Mouse (Mus musculus): ENCODE data around the gene Iqcd. TPM values are rescaled to one million over a fixed set of nuclear protein-coding genes. Genes with fewer than 3 reads are reported as not detected.

Iqcd gene
- polyA plus RNA-seq, 1 experiment = 0.91 TPM

- H3ac ChIP-seq (ENCODE audit: control insufficient read depth, insufficient read length) = no peak overlapping the region
- TF ChIP-seq USF1 (IDR thresholded peaks at IDR 0.05; ENCODE audit: low read depth) = no peak
- no peak for TF ChIP-seq TCF3 (IDR thresholded peaks at IDR 0.05; ENCODE audit: insufficient read length, low read depth)
- no peak for TF ChIP-seq E2F4 (IDR thresholded peaks at IDR 0.05; ENCODE audit: insufficient read depth)
- peak overlapping the region; percentile 87 for H3K4me2 ChIP-seq (ENCODE audit: low read depth)
- peaks cover 48% of the 10 kb centered on the region for H3K79me2 ChIP-seq (ENCODE audit: control insufficient read depth, insufficient read depth)
- H3K27me3 ChIP-seq (ENCODE audit: control insufficient read depth, insufficient read depth, insufficient read length) = no peaks in the 10 kb centered on the region
- H3K36me3 ChIP-seq (ENCODE audit: control insufficient read depth, insufficient read depth) = peaks cover 38% of the 10 kb centered on the region
- peak overlapping the region; percentile 77 for H3K4me3 ChIP-seq
Observed at GRCm38 (mm10) chr5:120558041-120558440, 30.8 kb upstream of the Iqcd start.

- no peaks in the 10 kb centered on the region for H3K27me3 ChIP-seq (ENCODE audit: control insufficient read depth, insufficient read depth, insufficient read length)
- peak overlapping the region; percentile 87 for H3K4me2 ChIP-seq (ENCODE audit: low read depth)
- peak overlapping the region; percentile 24 for H3ac ChIP-seq (ENCODE audit: control insufficient read depth, insufficient read length)
- peaks cover 35% of the 10 kb centered on the region for H3K36me3 ChIP-seq (ENCODE audit: control insufficient read depth, insufficient read depth)
- H3K79me2 ChIP-seq (ENCODE audit: control insufficient read depth, insufficient read depth) = peaks cover 48% of the 10 kb centered on the region
- TF ChIP-seq E2F4 (IDR thresholded peaks at IDR 0.05; ENCODE audit: insufficient read depth) (no peak), USF1 (IDR thresholded peaks at IDR 0.05; ENCODE audit: low read depth) (no peak), CEBPB (IDR thresholded peaks at IDR 0.05; ENCODE audit: insufficient read depth, poor library complexity, severe bottlenecking) (0 out of 2 replicates have a peak, but pooled peaks have one; percentile 19), POLR2AphosphoS2 (IDR thresholded peaks at IDR 0.05; ENCODE audit: insufficient read length, low read depth) (peak; percentile 18)
- peak overlapping the region; percentile 77 for H3K4me3 ChIP-seq
Observed at GRCm38 (mm10) chr5:120558762-120559161, 30.1 kb upstream of the Iqcd start.

- peak overlapping the region; percentile 24 for H3ac ChIP-seq (ENCODE audit: control insufficient read depth, insufficient read length)
- H3K4me2 ChIP-seq (ENCODE audit: low read depth) = peak overlapping the region; percentile 87
- H3K4me3 ChIP-seq = peak overlapping the region; percentile 77
- H3K27me3 ChIP-seq (ENCODE audit: control insufficient read depth, insufficient read depth, insufficient read length) = no peaks in the 10 kb centered on the region
- TF ChIP-seq USF1 (IDR thresholded peaks at IDR 0.05; ENCODE audit: low read depth) (no peak), POLR2A (IDR thresholded peaks at IDR 0.05; ENCODE audit: insufficient read length, low read depth) (peak; percentile 38), SRF (IDR thresholded peaks at IDR 0.05; ENCODE audit: control insufficient read depth, insufficient read length, low read depth) (no peak), MYOD1 (IDR thresholded peaks at IDR 0.05; ENCODE audit: control insufficient read depth in 1 of 3, insufficient read length in 2 of 3, low read depth in 2 of 3) (no peak)
- H3K36me3 ChIP-seq (ENCODE audit: control insufficient read depth, insufficient read depth) = peaks cover 24% of the 10 kb centered on the region
- peaks cover 61% of the 10 kb centered on the region for H3K79me2 ChIP-seq (ENCODE audit: control insufficient read depth, insufficient read depth)
Observed at GRCm38 (mm10) chr5:120560129-120560615, 28.6 kb upstream of the Iqcd start.

GRCm38 (mm10) chr5:120560616-120561311, 28.1 kb upstream of the Iqcd start:
- Histone ChIP-seq H3K79me2 (ENCODE audit: control insufficient read depth, insufficient read depth) (peaks cover 67% of the 10 kb centered on the region), H3K4me2 (ENCODE audit: low read depth) (peak overlapping the region; percentile 88), H3K36me3 (ENCODE audit: control insufficient read depth, insufficient read depth) (peaks cover 19% of the 10 kb centered on the region), H3K4me3 (peak overlapping the region; percentile 77), H3ac (ENCODE audit: control insufficient read depth, insufficient read length) (peak overlapping the region; percentile 24), H3K27me3 (ENCODE audit: control insufficient read depth, insufficient read depth, insufficient read length) (no peaks in the 10 kb centered on the region)
- TF ChIP-seq POLR2AphosphoS2 (IDR thresholded peaks at IDR 0.05; ENCODE audit: insufficient read length, low read depth) = peak; percentile 48
- peak; percentile 31 to 89 (median 87) for TF ChIP-seq MYOD1 (IDR thresholded peaks at IDR 0.05; ENCODE audit: control insufficient read depth in 1 of 3, insufficient read length in 2 of 3, low read depth in 2 of 3)
- no peak for TF ChIP-seq SRF (IDR thresholded peaks at IDR 0.05; ENCODE audit: control insufficient read depth, insufficient read length, low read depth)
- peak; percentile 47 for TF ChIP-seq POLR2A (IDR thresholded peaks at IDR 0.05; ENCODE audit: insufficient read length, low read depth)
- peak; percentile 34 for TF ChIP-seq TCF3 (IDR thresholded peaks at IDR 0.05; ENCODE audit: insufficient read length, low read depth)
- peak; percentile 40 to 96 (median 87) for TF ChIP-seq MYOG (IDR thresholded peaks at IDR 0.05; ENCODE audit: control insufficient read depth in 1 of 3, insufficient read depth in 1 of 3, insufficient read length in 2 of 3, low read depth in 2 of 3)

GRCm38 (mm10) chr5:120562956-120563913, 25.6 kb upstream of the Iqcd start:
- Histone ChIP-seq H3ac (ENCODE audit: control insufficient read depth, insufficient read length) (no peak overlapping the region), H3K4me3 (no peak overlapping the region), H3K79me2 (ENCODE audit: control insufficient read depth, insufficient read depth) (peaks cover 55% of the 10 kb centered on the region), H3K27me3 (ENCODE audit: control insufficient read depth, insufficient read depth, insufficient read length) (no peaks in the 10 kb centered on the region), H3K36me3 (ENCODE audit: control insufficient read depth, insufficient read depth) (no peaks in the 10 kb centered on the region), H3K4me2 (ENCODE audit: low read depth) (peak overlapping the region; percentile 74)
- TF ChIP-seq MYOD1 (IDR thresholded peaks at IDR 0.05; ENCODE audit: control insufficient read depth in 1 of 3, insufficient read length in 2 of 3, low read depth in 2 of 3) (peak; percentile 91 to 96 (median 94)), SRF (IDR thresholded peaks at IDR 0.05; ENCODE audit: control insufficient read depth, insufficient read length, low read depth) (no peak), TCF3 (IDR thresholded peaks at IDR 0.05; ENCODE audit: insufficient read length, low read depth) (peak; percentile 54), E2F4 (IDR thresholded peaks at IDR 0.05; ENCODE audit: insufficient read depth) (no peak), POLR2AphosphoS2 (IDR thresholded peaks at IDR 0.05; ENCODE audit: insufficient read length, low read depth) (peak; percentile 27), CEBPB (IDR thresholded peaks at IDR 0.05; ENCODE audit: insufficient read depth, poor library complexity, severe bottlenecking) (0 out of 2 replicates have a peak, but pooled peaks have one; percentile 17), MYOG (IDR thresholded peaks at IDR 0.05; ENCODE audit: control insufficient read depth in 1 of 3, insufficient read depth in 1 of 3, insufficient read length in 2 of 3, low read depth in 2 of 3) (peak; percentile 53 to 90 (median 78)), POLR2A (IDR thresholded peaks at IDR 0.05; ENCODE audit: insufficient read length, low read depth) (peak; percentile 50), USF1 (IDR thresholded peaks at IDR 0.05; ENCODE audit: low read depth) (peak; percentile 51), REST (IDR thresholded peaks at IDR 0.05; ENCODE audit: insufficient read depth, insufficient read length) (no peak), MAX (IDR thresholded peaks at IDR 0.05; ENCODE audit: low read depth) (no peak), TCF12 (IDR thresholded peaks at IDR 0.05; ENCODE audit: insufficient read depth, poor library complexity, severe bottlenecking) (peak; percentile 72)
